Mouse (Mus musculus) embryonic fibroblast, embryonic 13.5 days (primary cell): ENCODE results near the gene Mettl3.

ENCODE experiments used
- CTCF ChIP-seq: IDR thresholded peaks from 2 replicates; pipeline ENCODE4 v1.5.1; 2011; ENCODE audit warnings: mild to moderate bottlenecking, control low read depth, low read length, moderate library complexity, borderline replicate concordance; ENCODE audit not compliant: insufficient read depth
- POLR2A ChIP-seq: IDR thresholded peaks from 2 replicates; pipeline ENCODE4 v1.6.1; 2011; ENCODE audit warnings: low read depth, mild to moderate bottlenecking, control low read depth, low read length, moderate library complexity

- TF ChIP-seq CTCF (no peak), POLR2A (no peak)
Observed at GRCm38 (mm10) chr14:52284191-52284590, 20.7 kb downstream of the Mettl3 start.
